Mouse (Mus musculus): ENCODE measurements around the gene C1s2. TPM values are rescaled to one million over a fixed set of nuclear protein-coding genes. Genes with fewer than 3 reads are reported as not detected.
"Not testable (repeated sequence)": the region's sequence is repeated elsewhere in the genome, so short reads cannot be mapped to it uniquely, and the experiment has no call there.

Gene C1s2
- polyA plus RNA-seq, 1 experiment from 2014 or later, result not detected

DNA sequence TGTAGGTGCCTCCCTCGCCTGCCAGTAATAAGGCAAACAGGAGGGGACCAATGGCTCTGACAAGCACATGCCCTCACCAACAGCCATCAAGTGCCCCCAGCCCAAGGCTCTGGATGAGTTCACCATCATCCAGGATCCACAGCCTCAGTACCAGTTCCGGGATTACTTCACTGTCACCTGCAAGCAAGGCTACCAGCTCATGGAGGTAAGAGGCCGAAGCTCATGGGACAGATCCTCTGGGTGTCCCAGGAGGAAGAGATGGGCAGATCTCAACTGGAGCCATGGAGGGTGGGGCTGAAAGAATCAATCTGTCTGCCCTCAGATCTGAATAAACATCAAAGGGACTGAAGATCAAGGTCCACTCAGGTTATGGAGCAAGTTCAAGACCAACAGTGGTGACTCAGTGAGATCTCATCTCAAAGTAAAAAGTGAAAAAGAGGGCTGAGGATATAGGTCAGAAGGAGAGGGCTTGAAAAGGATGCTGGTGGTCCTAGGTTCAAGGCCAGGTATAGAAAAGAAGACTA, 60.7 kb downstream of the C1s2 start:
- not testable (repeated sequence) for H3K36me3 ChIP-seq; H3K4me2 ChIP-seq; ATAC-seq (ENCODE audit: insufficient number of reproducible peaks, insufficient read depth, low FRiP score, low TSS enrichment, low read depth); H3K9me3 ChIP-seq; H3K4me1 ChIP-seq; H3K27me3 ChIP-seq; H3K9ac ChIP-seq; H3K27ac ChIP-seq; H3K4me3 ChIP-seq
- WGBS, result 85% methylated on average over 3 of the region's 3 CpGs

Other genes with a start within 250 kb of the C1s2 start
- 47.5 and 54.0 TPM in 2 replicates for gene Pex5, start 221.0 kb downstream of the C1s2 start, polyA plus RNA-seq (2015; fragmentation: Nextera tagmentation; extraction: Ambion mirVana)
- 11.6 and 11.7 TPM in 2 replicates for gene Clstn3, start 171.3 kb downstream of the C1s2 start, polyA plus RNA-seq (2015; fragmentation: Nextera tagmentation; extraction: Ambion mirVana)
- 0.72 and 0.94 TPM in 2 replicates for gene C1rl, start 143.0 kb downstream of the C1s2 start, polyA plus RNA-seq (2015; fragmentation: Nextera tagmentation; extraction: Ambion mirVana)
- gene C1ra, start 123.7 kb downstream of the C1s2 start, polyA plus RNA-seq (2015; fragmentation: Nextera tagmentation; extraction: Ambion mirVana), result 2.7 and 2.8 TPM in 2 replicates
- gene C1s1, start 93.7 kb downstream of the C1s2 start, polyA plus RNA-seq (2015; fragmentation: Nextera tagmentation; extraction: Ambion mirVana), result 1.7 and 3.6 TPM in 2 replicates
- not detected in 2 replicates for gene C1rb, start 65.8 kb downstream of the C1s2 start, polyA plus RNA-seq (2015; fragmentation: Nextera tagmentation; extraction: Ambion mirVana)
- gene Lpcat3, start 26.9 kb upstream of the C1s2 start, polyA plus RNA-seq (2015; fragmentation: Nextera tagmentation; extraction: Ambion mirVana), result 52.0 and 59.3 TPM in 2 replicates
- 199 and 214 TPM in 2 replicates for gene Emg1, start 76.1 kb upstream of the C1s2 start, polyA plus RNA-seq (2015; fragmentation: Nextera tagmentation; extraction: Ambion mirVana)
- 337 and 351 TPM in 2 replicates for gene Phb2, start 76.3 kb upstream of the C1s2 start, polyA plus RNA-seq (2015; fragmentation: Nextera tagmentation; extraction: Ambion mirVana)
- 9.2 and 13.9 TPM in 2 replicates for gene Ptpn6, start 102.6 kb upstream of the C1s2 start, polyA plus RNA-seq (2015; fragmentation: Nextera tagmentation; extraction: Ambion mirVana)
- gene Grcc10, start 105.3 kb upstream of the C1s2 start, polyA plus RNA-seq (2015; fragmentation: Nextera tagmentation; extraction: Ambion mirVana), result 487 and 605 TPM in 2 replicates
- 0.33 TPM in 1 of 2 replicates, not detected in the other for gene Gm45234, start 119.9 kb upstream of the C1s2 start, polyA plus RNA-seq (2015; fragmentation: Nextera tagmentation; extraction: Ambion mirVana)
- 22.1 and 22.2 TPM in 2 replicates for gene Atn1, start 120.4 kb upstream of the C1s2 start, polyA plus RNA-seq (2015; fragmentation: Nextera tagmentation; extraction: Ambion mirVana)
- gene Eno2, start 133.6 kb upstream of the C1s2 start, polyA plus RNA-seq (2015; fragmentation: Nextera tagmentation; extraction: Ambion mirVana), result 10.7 and 10.9 TPM in 2 replicates
- gene Lrrc23, start 143.6 kb upstream of the C1s2 start, polyA plus RNA-seq (2015; fragmentation: Nextera tagmentation; extraction: Ambion mirVana), result 0.97 and 1.3 TPM in 2 replicates
- gene Spsb2, start 172.6 kb upstream of the C1s2 start, polyA plus RNA-seq (2015; fragmentation: Nextera tagmentation; extraction: Ambion mirVana), result 9.1 and 10.5 TPM in 2 replicates
- gene Tpi1, start 178.2 kb upstream of the C1s2 start, polyA plus RNA-seq (2015; fragmentation: Nextera tagmentation; extraction: Ambion mirVana), result 710 and 723 TPM in 2 replicates
- 149 and 163 TPM in 2 replicates for gene Usp5, start 193.4 kb upstream of the C1s2 start, polyA plus RNA-seq (2015; fragmentation: Nextera tagmentation; extraction: Ambion mirVana)
- 142 and 184 TPM in 2 replicates for gene Cdca3, start 193.5 kb upstream of the C1s2 start, polyA plus RNA-seq (2015; fragmentation: Nextera tagmentation; extraction: Ambion mirVana)
- 0.25 and 0.52 TPM in 2 replicates for gene Gnb3, start 204.2 kb upstream of the C1s2 start, polyA plus RNA-seq (2015; fragmentation: Nextera tagmentation; extraction: Ambion mirVana)
- gene P3h3, start 221.7 kb upstream of the C1s2 start, polyA plus RNA-seq (2015; fragmentation: Nextera tagmentation; extraction: Ambion mirVana), result 60.5 and 60.8 TPM in 2 replicates
- gene Gpr162, start 227.9 kb upstream of the C1s2 start, polyA plus RNA-seq (2015; fragmentation: Nextera tagmentation; extraction: Ambion mirVana), result 2.0 and 2.4 TPM in 2 replicates

Data from embryonic facial prominence, embryonic 13.5 days (tissue).